Mouse (Mus musculus) MEL (cell line): ENCODE measurements around the gene 4930432M17Rik. TPM values are rescaled to one million over a fixed set of nuclear protein-coding genes. Genes with fewer than 3 reads are reported as not detected.

ENCODE experiments used
- DNase-seq: peaks from one replicate; pipeline ENCODE4 v3.0.0; 2011; ENCODE audit warnings: low read depth, low spot score
- H3K27ac ChIP-seq: 2 replicates; pipeline ENCODE4 v1.5.1; 2012; ENCODE audit warnings: low read depth, mild to moderate bottlenecking, control low read depth, low read length, moderate library complexity; ENCODE audit not compliant: control insufficient read depth
- H3K27me3 ChIP-seq, 2 experiments: fragments of 150-350 bp in 1 of 2; sonication (generic) in 1 of 2; 2 replicates each; pipeline ENCODE4 v1.6.1; 2012; ENCODE audit warnings: low read length in 2 of 2, mild to moderate bottlenecking in 2 of 2, improper control_type of control experiment in 1 of 2, moderate library complexity in 1 of 2; ENCODE audit not compliant: insufficient read depth in 2 of 2, control insufficient read depth in 1 of 2
- H3K36me3 ChIP-seq, 2 experiments: 2 replicates each; pipeline ENCODE4 v1.6.1; 2012 to 2014; ENCODE audit warnings: low read length in 2 of 2, improper control_type of control experiment in 1 of 2, inconsistent platforms in 1 of 2, mild to moderate bottlenecking in 1 of 2; ENCODE audit not compliant: insufficient read depth in 2 of 2, control insufficient read depth in 1 of 2
- H3K4me1 ChIP-seq, 2 experiments: fragments of 150-350 bp in 1 of 2; sonication (generic) in 1 of 2; 2 replicates each; pipeline ENCODE4 v1.6.1; 2012; ENCODE audit warnings: low read length in 2 of 2, improper control_type of control experiment in 1 of 2, mild to moderate bottlenecking in 1 of 2; ENCODE audit not compliant: insufficient read depth in 2 of 2, control insufficient read depth in 1 of 2
- H3K4me3 ChIP-seq, 2 experiments: fragments of 150-350 bp in 1 of 2; sonication (generic) in 1 of 2; 2 replicates each; pipeline ENCODE4 v1.5.1; 2012; ENCODE audit warnings: low read depth in 2 of 2, low read length in 2 of 2, mild to moderate bottlenecking in 2 of 2, moderate library complexity in 2 of 2, control low read depth in 1 of 2, improper control_type of control experiment in 1 of 2; ENCODE audit not compliant: control insufficient read depth in 1 of 2, insufficient read depth in 1 of 2
- H3K79me2 ChIP-seq: 2 replicates; pipeline ENCODE4 v1.6.1; 2012; ENCODE audit warnings: mild to moderate bottlenecking, low read length, moderate library complexity; ENCODE audit not compliant: control insufficient read depth, poor library complexity, insufficient read depth
- H3K9ac ChIP-seq: 2 replicates; pipeline ENCODE4 v1.6.1; 2012; ENCODE audit warnings: low read depth, mild to moderate bottlenecking, control low read depth, low read length, moderate library complexity; ENCODE audit not compliant: control insufficient read depth, poor library complexity, severe bottlenecking
- H3K9me3 ChIP-seq: fragments of 150-350 bp; sonication (generic); replicated peaks from 2 replicates; pipeline ENCODE4 v1.6.1; 2012; ENCODE audit warnings: mild to moderate bottlenecking, low read length, improper control_type of control experiment, moderate library complexity; ENCODE audit not compliant: insufficient read depth
- BHLHE40 ChIP-seq: IDR thresholded peaks from 2 replicates; pipeline ENCODE4 v1.6.1; 2012; ENCODE audit warnings: low read depth, mild to moderate bottlenecking, inconsistent platforms, low read length, improper control_type of control experiment, borderline replicate concordance
- CHD1 ChIP-seq: IDR thresholded peaks from 2 replicates; pipeline ENCODE4 v1.6.1; 2012; ENCODE audit warnings: low read depth, mild to moderate bottlenecking, inconsistent platforms, low read length, improper control_type of control experiment
- EP300 ChIP-seq, 2 experiments: IDR thresholded peaks; 2 replicates each; pipeline ENCODE4 v1.6.1; 2011; ENCODE audit warnings: improper control_type of control experiment in 2 of 2, low read length in 2 of 2, low read depth in 1 of 2, mild to moderate bottlenecking in 1 of 2
- ETS1 ChIP-seq: IDR thresholded peaks from 2 replicates; pipeline ENCODE4 v1.6.1; 2012; ENCODE audit warnings: low read depth, mild to moderate bottlenecking, inconsistent platforms, low read length, improper control_type of control experiment, moderate library complexity
- GABPA ChIP-seq: IDR thresholded peaks from 2 replicates; pipeline ENCODE4 v1.6.1; 2012; ENCODE audit warnings: low read depth, mild to moderate bottlenecking, inconsistent platforms, low read length, improper control_type of control experiment, moderate library complexity
- GATA1 ChIP-seq: IDR thresholded peaks from 2 replicates; pipeline ENCODE4 v1.6.1; 2011; ENCODE audit warnings: low read depth, low read length, improper control_type of control experiment
- MAX ChIP-seq: IDR thresholded peaks from 2 replicates; pipeline ENCODE4 v1.6.1; 2011; ENCODE audit warnings: low read length, improper control_type of control experiment
- POLR2A ChIP-seq, 2 experiments: IDR thresholded peaks; 2 replicates each; pipeline ENCODE4 v1.6.1; 2011 to 2012; ENCODE audit warnings: low read length in 2 of 2, mild to moderate bottlenecking in 2 of 2, control low read depth in 1 of 2, improper control_type of control experiment in 1 of 2, low read depth in 1 of 2, moderate library complexity in 1 of 2; ENCODE audit not compliant: control insufficient read depth in 1 of 2, insufficient read depth in 1 of 2, poor library complexity in 1 of 2
- POLR2AphosphoS2 ChIP-seq: IDR thresholded peaks from 2 replicates; pipeline ENCODE4 v1.6.1; 2011; ENCODE audit warnings: low read length, improper control_type of control experiment
- POLR2AphosphoS5 ChIP-seq: IDR thresholded peaks from 2 replicates; pipeline ENCODE4 v1.6.1; 2012; ENCODE audit warnings: low read depth, borderline replicate concordance, mild to moderate bottlenecking, inconsistent platforms, low read length, moderate library complexity, mixed read lengths
- RCOR1 ChIP-seq: IDR thresholded peaks from 2 replicates; pipeline ENCODE4 v1.6.1; 2012; ENCODE audit warnings: low read depth, mild to moderate bottlenecking, inconsistent platforms, low read length, improper control_type of control experiment
- SIN3A ChIP-seq: IDR thresholded peaks from 2 replicates; pipeline ENCODE4 v1.6.1; 2012; ENCODE audit warnings: low read length, improper control_type of control experiment, inconsistent platforms
- TCF12 ChIP-seq: IDR thresholded peaks from 2 replicates; pipeline ENCODE4 v1.6.1; 2014; ENCODE audit warnings: low read depth, mild to moderate bottlenecking, inconsistent platforms, low read length, improper control_type of control experiment, moderate library complexity
- ZMIZ1 ChIP-seq: IDR thresholded peaks from 2 replicates; pipeline ENCODE4 v1.6.1; 2012; ENCODE audit warnings: low read depth, mild to moderate bottlenecking, inconsistent platforms, low read length, improper control_type of control experiment, moderate library complexity
- polyA plus RNA-seq, 2 experiments: library from polyadenylated mRNA; stranded (reverse) in 1 of 2; unstranded in 1 of 2; fragments of >175 nt in 1 of 2; fragments of >200 nt in 1 of 2; gene quantifications; 2 replicates each; pipeline versions ENCODE4 v1.2.1 to v1.2.4; 2012; ENCODE audit warnings: low replicate concordance in 2 of 2, low read depth in 1 of 2; ENCODE audit not compliant: insufficient read length in 2 of 2, insufficient read depth in 1 of 2, missing spikeins in 1 of 2
- total RNA-seq: library from RNA; depleted of rRNA; stranded (reverse); fragments of 300-350 nt; gene quantifications from 2 replicates; pipeline ENCODE4 v1.2.3, GENCODE M21; 2012

4930432M17Rik gene
- total and polyA plus RNA-seq, 3 experiments: not detected

DNA sequence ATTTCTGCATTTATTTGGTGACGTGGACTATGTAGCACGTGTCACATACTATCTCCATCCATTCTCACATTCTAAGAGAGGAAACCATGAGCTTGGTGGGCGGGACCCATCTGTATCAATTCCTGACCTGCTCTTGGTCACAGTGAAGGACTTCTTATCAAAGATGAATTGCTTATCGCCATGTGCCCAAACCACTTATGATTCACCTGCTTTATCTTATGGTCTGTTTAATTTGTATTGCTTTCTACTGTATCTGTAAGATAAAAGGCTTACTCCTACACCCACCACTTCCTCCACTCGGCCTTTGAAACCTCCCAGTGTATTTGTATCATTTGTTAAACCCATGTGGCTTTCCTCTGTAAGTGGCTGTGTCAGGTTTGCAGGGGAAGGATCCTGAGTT is 18.5 kb downstream of the 4930432M17Rik start:
- Histone ChIP-seq H3K27me3 (no peaks in the 10 kb centered on the region), H3K36me3 (peaks cover 0 to 7% of the 10 kb centered on the region in 2 experiments; a peak in 2 of 4 replicates), H3K79me2 (no peaks in the 10 kb centered on the region), H3K9ac (no peak overlapping the region), H3K9me3 (no peaks in the 10 kb centered on the region), H3K4me3 (no peak overlapping the region), H3K27ac (no peak overlapping the region), H3K4me1 (peaks cover 0 to 17% of the 10 kb centered on the region in 2 experiments; a peak in 1 of 4 replicates)
- peak; percentile 34 for DNase-seq
- peak; percentile 37; the same call in 1 of the 2 replicates for TF ChIP-seq RCOR1
- no peak for TF ChIP-seq CHD1
- TF ChIP-seq GABPA: no peak
- no peak for TF ChIP-seq POLR2AphosphoS5
- 0 out of 2 replicates have a peak, but pooled peaks have one; percentile 16 for TF ChIP-seq ETS1
- peak; percentile 78 for TF ChIP-seq EP300 (IDR thresholded peaks at IDR 0.05; ENCODE audit: low read depth in 1 of 2, low read length in 2 of 2)
- TF ChIP-seq GATA1: peak; percentile 86
- TF ChIP-seq TCF12: peak; percentile 57; the same call in 1 of the 2 replicates
- TF ChIP-seq POLR2A (IDR thresholded peaks at IDR 0.05; ENCODE audit: control insufficient read depth in 1 of 2, insufficient read depth in 1 of 2, low read depth in 1 of 2, low read length in 2 of 2, poor library complexity in 1 of 2): no peak
- TF ChIP-seq MAX: peak; percentile 46; the same call in 1 of the 2 replicates

DNA sequence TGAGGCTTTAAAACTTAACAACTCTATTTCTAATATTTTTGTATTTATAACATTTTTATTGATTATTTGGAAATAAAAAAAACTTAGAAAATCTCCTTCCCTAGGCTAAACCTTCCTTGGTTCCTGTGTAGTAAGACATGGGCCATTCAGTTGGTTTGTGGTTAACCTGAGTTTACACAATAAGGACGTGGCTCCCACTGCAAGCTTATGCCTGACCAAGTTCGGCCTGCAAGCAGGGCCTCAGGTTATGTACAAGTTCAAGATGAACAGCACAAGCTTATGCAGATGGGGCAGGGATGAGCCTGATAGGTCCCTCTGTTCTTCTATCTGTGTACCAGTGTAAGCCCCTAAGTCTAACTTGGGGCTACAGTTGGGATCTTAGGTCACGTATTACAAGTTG is 19.1 kb downstream of the 4930432M17Rik start:
- no peak overlapping the region for H3K9ac ChIP-seq
- no peak for DNase-seq
- H3K27ac ChIP-seq: no peak overlapping the region
- peaks cover 0 to 7% of the 10 kb centered on the region in 2 experiments; a peak in 2 of 4 replicates for H3K36me3 ChIP-seq
- H3K4me1 ChIP-seq: peaks cover 0 to 17% of the 10 kb centered on the region in 2 experiments; a peak in 1 of 4 replicates
- no peaks in the 10 kb centered on the region for H3K27me3 ChIP-seq
- TF ChIP-seq POLR2AphosphoS2 (no peak), ZMIZ1 (no peak), SIN3A (no peak), POLR2AphosphoS5 (no peak), BHLHE40 (no peak)
- no peaks in the 10 kb centered on the region for H3K9me3 ChIP-seq
- H3K4me3 ChIP-seq: no peak overlapping the region
- no peaks in the 10 kb centered on the region for H3K79me2 ChIP-seq
